Mouse (Mus musculus) lung, postnatal 0 days (tissue): Measurements from ENCODE around the gene Ulk1.

ENCODE experiments used
- CTCF ChIP-seq: IDR thresholded peaks from 2 replicates; pipeline ENCODE4 v1.5.1; 2016; ENCODE audit warnings: antibody characterized with exemption, mild to moderate bottlenecking
- EP300 ChIP-seq: IDR thresholded peaks from 2 replicates; pipeline ENCODE4 v1.6.1; 2016; ENCODE audit warnings: antibody characterized with exemption, mild to moderate bottlenecking, control low read depth

DNA sequence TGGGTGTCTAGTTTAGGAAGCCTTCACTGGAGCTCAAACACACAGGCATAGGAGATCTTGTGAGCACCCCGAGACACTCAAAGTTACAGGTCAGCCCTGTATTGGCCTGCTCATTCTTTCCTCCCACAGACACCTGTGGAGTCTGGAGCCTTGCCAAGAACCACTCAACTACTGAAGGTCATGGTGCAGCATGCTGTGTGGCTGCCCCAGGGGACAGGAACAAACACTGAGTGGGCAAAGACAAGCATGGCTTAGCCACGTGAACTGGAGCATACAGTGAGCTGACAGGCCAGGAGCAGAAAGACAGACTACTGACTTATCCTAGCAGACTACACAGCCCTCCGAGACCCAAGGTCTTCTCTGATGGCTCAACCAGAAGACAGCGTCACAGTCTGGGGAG is 12.2 kb downstream of the Ulk1 start:
- TF ChIP-seq CTCF (no peak), EP300 (no peak)
